Mouse (Mus musculus) erythroblast, embryonic 14.5 days (primary cell): ENCODE measurements around the gene Rap1b. TPM values are rescaled to one million over a fixed set of nuclear protein-coding genes. Genes with fewer than 3 reads are reported as not detected.

Experiments used
- H3K27me3 ChIP-seq: 2 replicates; pipeline ENCODE4 v1.6.1; 2012; ENCODE audit warnings: inconsistent platforms; ENCODE audit not compliant: control insufficient read depth
- H3K36me3 ChIP-seq: 2 replicates; pipeline ENCODE4 v1.6.1; 2012; ENCODE audit warnings: mild to moderate bottlenecking, inconsistent platforms; ENCODE audit not compliant: control insufficient read depth
- H3K4me1 ChIP-seq: 2 replicates; pipeline ENCODE4 v1.6.1; 2012; ENCODE audit warnings: inconsistent platforms; ENCODE audit not compliant: control insufficient read depth
- H3K4me3 ChIP-seq: replicated peaks from 2 replicates; pipeline ENCODE3; 2012; ENCODE audit warnings: moderate library complexity, mild to moderate bottlenecking, inconsistent platforms
- H3K9me3 ChIP-seq: 2 replicates; pipeline ENCODE4 v1.6.1; 2012; ENCODE audit warnings: low read length, inconsistent platforms, mixed read lengths; ENCODE audit not compliant: control insufficient read depth
- GATA1 ChIP-seq: IDR thresholded peaks from 2 replicates; pipeline ENCODE4 v1.6.1; 2012; ENCODE audit warnings: low read length, inconsistent platforms, mixed read lengths
- TAL1 ChIP-seq: IDR thresholded peaks from 3 replicates; pipeline ENCODE4 v1.6.1; 2012; ENCODE audit warnings: low read length, inconsistent platforms, mixed read lengths
- polyA plus RNA-seq: library from polyadenylated mRNA; stranded (reverse); fragments of >175 nt; gene quantifications from 2 replicates; pipeline ENCODE4 v1.2.3, GENCODE M21; 2012

The Rap1b gene
- polyA plus RNA-seq, 1 experiment = 1.3 TPM

DNA sequence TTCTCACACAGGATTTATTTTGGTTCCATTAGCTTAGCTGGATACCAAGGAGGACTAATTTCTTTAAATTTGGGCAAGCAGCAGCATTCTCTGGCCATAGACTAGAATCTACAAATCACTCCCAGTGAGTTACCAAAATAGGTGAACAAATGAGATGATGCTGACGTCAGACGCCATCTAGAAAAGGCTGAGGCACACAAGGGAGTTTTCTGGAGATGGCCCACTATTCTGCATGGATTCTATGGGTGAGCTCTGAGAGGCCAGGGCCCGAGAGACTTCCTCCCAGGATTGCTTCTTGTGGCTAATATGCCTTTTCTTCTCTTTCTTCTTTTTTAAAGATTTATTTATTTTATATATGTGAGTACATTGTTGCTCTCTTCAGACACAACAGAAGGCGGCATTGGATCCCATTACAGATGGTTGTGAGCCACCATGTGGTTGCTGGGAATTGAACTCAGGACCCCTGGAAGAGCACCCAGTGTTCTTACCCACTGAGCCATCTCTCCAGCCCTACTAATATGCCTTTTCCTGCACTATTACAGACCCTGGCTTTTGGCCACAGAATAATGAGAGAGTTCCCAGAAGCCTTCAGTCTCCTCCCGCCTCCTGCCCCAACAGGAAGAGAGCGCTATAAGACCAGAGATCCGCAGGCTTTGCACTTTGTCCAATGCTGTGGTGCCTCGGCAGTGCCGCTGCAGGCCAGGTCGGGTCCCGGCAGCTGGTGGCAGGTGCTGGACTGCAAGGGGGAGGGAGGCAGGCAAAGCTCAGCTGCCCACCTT, 80.5 kb downstream of the Rap1b start:
- Histone ChIP-seq H3K27me3 (no peaks in the 10 kb centered on the region), H3K4me3 (no peak overlapping the region), H3K4me1 (no peaks in the 10 kb centered on the region), H3K36me3 (peaks cover 94% of the 10 kb centered on the region), H3K9me3 (no peaks in the 10 kb centered on the region)
- TF ChIP-seq TAL1 (no peak), GATA1 (no peak)

DNA sequence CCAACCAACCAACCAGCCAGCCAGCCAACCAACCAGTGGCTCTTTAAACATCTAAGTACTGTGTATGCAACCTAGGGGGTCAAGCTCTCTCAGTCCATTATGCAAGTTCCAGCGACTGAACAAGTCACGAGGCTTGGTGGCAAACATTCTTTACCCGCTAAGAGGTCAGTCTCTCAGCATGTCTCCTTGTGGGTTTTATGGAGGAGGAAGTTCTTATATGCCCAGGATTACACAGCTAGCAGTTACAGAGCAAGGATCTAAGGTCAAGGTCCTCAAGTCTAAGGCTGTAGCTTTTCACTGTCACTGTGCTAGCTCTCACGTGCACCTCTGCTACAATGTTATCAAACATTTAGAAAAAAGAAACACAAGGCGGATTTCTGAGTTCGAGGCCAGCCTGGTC, 81.2 kb downstream of the Rap1b start:
- no peaks in the 10 kb centered on the region for H3K4me1 ChIP-seq
- H3K36me3 ChIP-seq = peaks cover 94% of the 10 kb centered on the region
- H3K9me3 ChIP-seq = no peaks in the 10 kb centered on the region
- H3K27me3 ChIP-seq = no peaks in the 10 kb centered on the region
- no peak overlapping the region for H3K4me3 ChIP-seq
- no peak for TF ChIP-seq GATA1
- no peak for TF ChIP-seq TAL1

Other genes starting within 250 kb of the Rap1b start
- 0.17 TPM in 1 of 2 replicates, not detected in the other for gene Cpm, start 216.5 kb downstream of the Rap1b start, polyA plus RNA-seq
- 1.5 and 2.1 TPM in 2 replicates for gene Mdm2, start 135.3 kb downstream of the Rap1b start, polyA plus RNA-seq
- gene Slc35e3, start 99.7 kb downstream of the Rap1b start, polyA plus RNA-seq = 0.02 TPM in 1 of 2 replicates, not detected in the other
- 0.77 and 1.0 TPM in 2 replicates for gene Nup107, start 53.3 kb downstream of the Rap1b start, polyA plus RNA-seq